Comparison of ENCODE assay signal across 36 mouse cellular contexts in genomic region chr11:102011510-102011909, GRCm38 (mm10). TPM values are rescaled to one million over a fixed set of nuclear protein-coding genes. Genes with fewer than 3 reads are reported as not detected.
"Had no signal": no experiment of that assay in that cellular context is flagged by ENCODE, and none has a peak within 500 bp of the region (broad histone marks: within the 10 kb centered on the region; RNA-seq: fewer than 3 reads in every experiment).

No protein-coding gene starts in this region.

- H3K9me3 ChIP-seq: embryonic facial prominence, embryonic 10.5 days; embryonic facial prominence, embryonic 12.5 days; embryonic facial prominence, embryonic 13.5 days; embryonic facial prominence, embryonic 15.5 days; forebrain, embryonic 10.5 days; forebrain, embryonic 12.5 days; forebrain, embryonic 15.5 days; heart, embryonic 10.5 days had no signal

- H3K4me1 ChIP-seq: embryonic facial prominence, embryonic 12.5 days; embryonic facial prominence, embryonic 13.5 days; embryonic facial prominence, embryonic 15.5 days had no signal

- ATAC-seq: forebrain, embryonic 14.5 days; forebrain, embryonic 15.5 days; forebrain, postnatal 0 days had no signal

- DNase-seq: cerebellum, adult 8-10 months; cerebellum, adult 9-10 months; cerebellum, adult 9-11 months; cerebellum, postnatal 36 days; embryo, embryonic 11 days; forebrain, postnatal 0 days; gastrocnemius, adult 2 months; gastrocnemius, postnatal 10 days; gastrocnemius, postnatal 14 days; gastrocnemius, postnatal 25 days; gastrocnemius, postnatal 36 days; heart, adult 11 months; heart, adult 18-20 months; heart, adult 2 months had no signal

- H3K4me3 ChIP-seq: embryonic facial prominence, embryonic 10.5 days; embryonic facial prominence, embryonic 12.5 days; embryonic facial prominence, embryonic 13.5 days; embryonic facial prominence, embryonic 15.5 days; erythroblast, embryonic 14.5 days; forebrain, embryonic 10.5 days; forebrain, embryonic 12.5 days; forebrain, embryonic 15.5 days; gastrocnemius, adult 2 months; heart, adult 2 months; heart, embryonic 10.5 days had no signal

- H3K27me3 ChIP-seq: embryonic facial prominence, embryonic 12.5 days; embryonic facial prominence, embryonic 13.5 days; embryonic facial prominence, embryonic 15.5 days; forebrain, embryonic 12.5 days; forebrain, embryonic 15.5 days had no signal

- H3K9ac ChIP-seq: embryonic facial prominence, embryonic 12.5 days; embryonic facial prominence, embryonic 13.5 days; embryonic facial prominence, embryonic 15.5 days; forebrain, embryonic 12.5 days; forebrain, embryonic 15.5 days; forebrain, postnatal 0 days had no signal

- H3K4me2 ChIP-seq: embryonic facial prominence, embryonic 12.5 days; embryonic facial prominence, embryonic 13.5 days; embryonic facial prominence, embryonic 15.5 days; forebrain, embryonic 12.5 days; forebrain, embryonic 15.5 days; heart, embryonic 11.5 days had no signal

- H3K27ac ChIP-seq: embryonic facial prominence, embryonic 10.5 days; embryonic facial prominence, embryonic 12.5 days; embryonic facial prominence, embryonic 13.5 days; embryonic facial prominence, embryonic 15.5 days; heart, adult 2 months; heart, embryonic 10.5 days had no signal

- H3K36me3 ChIP-seq: embryonic facial prominence, embryonic 15.5 days had no signal

RNA-seq across cellular contexts. Expression of gene Mpp3, which starts 16.8 kb away (rescaled TPM):
- total RNA-seq: common myeloid progenitor, adult 5-6 weeks; granulocyte monocyte progenitor cell, adult 5-6 weeks had no signal
- polyA plus RNA-seq: erythroblast, embryonic 14.5 days had no signal

RNA-seq across cellular contexts. Expression of gene Cfap97d1, which starts 27.4 kb away (rescaled TPM):
- total RNA-seq: common myeloid progenitor, adult 5-6 weeks; forebrain, postnatal 0 days; gastrocnemius, adult 18-20 months; gastrocnemius, adult 2 months; gastrocnemius, adult 8-10 months; gastrocnemius, postnatal 10 days; gastrocnemius, postnatal 14 days; gastrocnemius, postnatal 25 days; gastrocnemius, postnatal 36 days; gastrocnemius, postnatal 4 days; granulocyte monocyte progenitor cell, adult 5-6 weeks; heart, adult 18-20 months; heart, adult 2 months; heart, adult 8-10 months had no signal
- polyA plus RNA-seq: cortical plate, adult 2 months; embryonic facial prominence, embryonic 10.5 days; embryonic facial prominence, embryonic 11.5 days; embryonic facial prominence, embryonic 12.5 days; embryonic facial prominence, embryonic 13.5 days; embryonic facial prominence, embryonic 14.5 days; embryonic facial prominence, embryonic 15.5 days; erythroblast, embryonic 14.5 days; forebrain, embryonic 10.5 days; forebrain, embryonic 11.5 days; forebrain, embryonic 12.5 days; forebrain, embryonic 14.5 days; forebrain, embryonic 15.5 days; forebrain, postnatal 0 days; frontal cortex, adult 2 months; heart, adult 2 months; heart, embryonic 10.5 days; heart, embryonic 11.5 days had no signal

RNA-seq across cellular contexts. Expression of gene Cd300lg, which starts 29.8 kb away (rescaled TPM):
- polyA plus RNA-seq: erythroblast, embryonic 14.5 days; forebrain, embryonic 14.5 days had no signal

RNA-seq across cellular contexts. Expression of gene Sost, which starts 44.7 kb away (rescaled TPM):
- total RNA-seq: common myeloid progenitor, adult 5-6 weeks; forebrain, postnatal 0 days; gastrocnemius, adult 18-20 months; gastrocnemius, adult 2 months; gastrocnemius, adult 8-10 months; gastrocnemius, postnatal 14 days; gastrocnemius, postnatal 25 days; gastrocnemius, postnatal 36 days; granulocyte monocyte progenitor cell, adult 5-6 weeks had no signal
- polyA plus RNA-seq: embryonic facial prominence, embryonic 11.5 days; embryonic facial prominence, embryonic 14.5 days; erythroblast, embryonic 14.5 days; forebrain, embryonic 10.5 days; forebrain, embryonic 11.5 days; forebrain, embryonic 14.5 days; forebrain, embryonic 15.5 days; forebrain, postnatal 0 days had no signal
